Mouse (Mus musculus) adrenal gland, postnatal 10 days (tissue): ENCODE data around the gene Cabp1. TPM values are rescaled to one million over a fixed set of nuclear protein-coding genes. Genes with fewer than 3 reads are reported as not detected.
A peak's percentile ranks its signal among the peaks of the same experiment; 100 is the strongest.
"Not testable (repeated sequence)": the region's sequence is repeated elsewhere in the genome, so short reads cannot be mapped to it uniquely, and the experiment has no call there.

Experiments used
- DNase-seq: peaks from one replicate; pipeline ENCODE4 v3.0.0; 2021; ENCODE audit warnings: mixed read lengths
- total RNA-seq, 2 experiments: library from RNA; stranded (reverse); gene quantifications; 2 replicates each; pipeline ENCODE4 v1.2.3; 2021

Cabp1 gene
- total RNA-seq, 2 experiments from 2014 or later: 4.1 to 4.4 TPM

GRCm38 (mm10) chr5:115150991-115151390 is 43.2 kb downstream of the Cabp1 start:
- no peak for DNase-seq

GRCm38 (mm10) chr5:115149675-115150459 is 44.3 kb downstream of the Cabp1 start:
- DNase-seq: no peak

- DNase-seq: not testable (repeated sequence)
Measured at GRCm38 (mm10) chr5:115148872-115149271, 45.3 kb downstream of the Cabp1 start.

- DNase-seq: no peak
Measured at GRCm38 (mm10) chr5:115148378-115148777, 45.8 kb downstream of the Cabp1 start.

GRCm38 (mm10) chr5:115147388-115147787 is 46.8 kb downstream of the Cabp1 start:
- no peak for DNase-seq

- DNase-seq: no peak
Measured at GRCm38 (mm10) chr5:115146747-115147130, 47.4 kb downstream of the Cabp1 start.

- no peak for DNase-seq
Measured at GRCm38 (mm10) chr5:115145976-115146746, 48.0 kb downstream of the Cabp1 start.

- DNase-seq: no peak
Measured at GRCm38 (mm10) chr5:115145253-115145968, 48.8 kb downstream of the Cabp1 start.

- DNase-seq: no peak
Measured at GRCm38 (mm10) chr5:115144471-115144870, 49.7 kb downstream of the Cabp1 start.

GRCm38 (mm10) chr5:115143552-115143951 is 50.6 kb downstream of the Cabp1 start:
- DNase-seq: no peak

GRCm38 (mm10) chr5:115142166-115142697 is 51.9 kb downstream of the Cabp1 start:
- DNase-seq: no peak

GRCm38 (mm10) chr5:115140726-115141125 is 53.5 kb downstream of the Cabp1 start:
- DNase-seq: no peak

- no peak for DNase-seq
Measured at GRCm38 (mm10) chr5:115139124-115139523, 55.1 kb downstream of the Cabp1 start.

- DNase-seq: peak; percentile 95
Measured at GRCm38 (mm10) chr5:115134234-115135165, 59.7 kb downstream of the Cabp1 start, which contains the start of gene Unc119b. Gene Unc119b, minus strand, starts transcription at chr5:115134975.

GRCm38 (mm10) chr5:115133358-115134066 is 60.7 kb downstream of the Cabp1 start:
- DNase-seq: no peak

GRCm38 (mm10) chr5:115132465-115132864 is 61.7 kb downstream of the Cabp1 start:
- no peak for DNase-seq

GRCm38 (mm10) chr5:115129328-115129727 is 64.9 kb downstream of the Cabp1 start:
- no peak for DNase-seq

GRCm38 (mm10) chr5:115127421-115128179 is 66.6 kb downstream of the Cabp1 start:
- no peak for DNase-seq

- DNase-seq: no peak
Measured at GRCm38 (mm10) chr5:115126578-115127312, 67.4 kb downstream of the Cabp1 start.
